Mouse (Mus musculus) urinary bladder, postnatal 14 days (tissue): Measurements from ENCODE around the gene Tmprss2.
"Not testable (repeated sequence)": the region's sequence is repeated elsewhere in the genome, so short reads cannot be mapped to it uniquely, and the experiment has no call there.

Experiments
- DNase-seq: peaks from one replicate; pipeline ENCODE4 v3.0.0; 2021; ENCODE audit warnings: low spot score

Gene Tmprss2

GRCm38 (mm10) chr16:97582876-97583275, 28.1 kb downstream of the Tmprss2 start:
- not testable (repeated sequence) for DNase-seq

- DNase-seq = no peak
These were observed 41.6 kb downstream of the Tmprss2 start for GRCm38 (mm10) chr16:97569426-97569825.

GRCm38 (mm10) chr16:97568662-97569061, 42.3 kb downstream of the Tmprss2 start:
- peak; percentile 61 for DNase-seq

GRCm38 (mm10) chr16:97544340-97544739, 66.7 kb downstream of the Tmprss2 start:
- no peak for DNase-seq

GRCm38 (mm10) chr16:97536859-97537258, 74.1 kb downstream of the Tmprss2 start:
- DNase-seq = no peak

- DNase-seq = peak; percentile 66
These were observed 75.1 kb downstream of the Tmprss2 start for GRCm38 (mm10) chr16:97535808-97536413.

GRCm38 (mm10) chr16:97534876-97535461, 76.0 kb downstream of the Tmprss2 start:
- peak; percentile 35 for DNase-seq

GRCm38 (mm10) chr16:97534448-97534847, 76.5 kb downstream of the Tmprss2 start:
- DNase-seq = no peak

GRCm38 (mm10) chr16:97533751-97534150, 77.2 kb downstream of the Tmprss2 start:
- DNase-seq = no peak

GRCm38 (mm10) chr16:97533126-97533525, 77.9 kb downstream of the Tmprss2 start:
- DNase-seq = no peak

GRCm38 (mm10) chr16:97529241-97529640, 81.8 kb downstream of the Tmprss2 start:
- no peak for DNase-seq

- peak; percentile 61 for DNase-seq
These were observed 88.0 kb downstream of the Tmprss2 start for GRCm38 (mm10) chr16:97523024-97523423.

- no peak for DNase-seq
These were observed 89.0 kb downstream of the Tmprss2 start for GRCm38 (mm10) chr16:97521983-97522382.

- DNase-seq = no peak
These were observed 94.7 kb downstream of the Tmprss2 start for GRCm38 (mm10) chr16:97516341-97516740.
